In the genomic region with DNA sequence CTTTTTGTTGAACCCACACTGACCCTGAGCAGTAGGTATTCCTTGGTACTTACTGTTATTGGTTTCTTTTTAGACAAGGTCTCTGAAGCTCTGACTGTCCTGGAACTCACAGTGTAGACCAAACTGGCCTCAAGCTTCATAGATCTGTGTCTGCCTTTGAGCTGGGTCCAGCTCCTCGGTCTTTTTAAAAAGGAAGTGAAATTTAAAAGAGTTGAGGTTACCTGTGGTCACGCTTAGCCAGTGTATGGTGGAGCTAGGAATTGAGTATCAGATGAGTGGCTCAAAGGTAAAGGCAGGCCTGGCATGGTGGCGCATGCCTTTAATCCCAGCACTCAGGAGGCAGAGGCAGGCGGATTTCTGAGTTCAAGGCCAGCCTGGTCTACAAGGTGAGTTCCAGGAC, we compare ENCODE assay signal across 8 mouse cellular contexts. TPM values are rescaled to one million over a fixed set of nuclear protein-coding genes. Genes with fewer than 3 reads are reported as not detected.
DNase-seq lines count a peak whose midpoint lies in the region; ATAC-seq and TF ChIP-seq lines count a peak whose summit lies in the region.

No protein-coding gene starts in this region.

- peak overlapping the region; percentile 61 for H3K4me3 ChIP-seq in cerebellum, adult 2 months (replicated peaks; ENCODE audit: insufficient read depth, low read depth, low read length)
- H3K4me3 ChIP-seq in spleen, adult 2 months (ENCODE audit: extremely low read depth, insufficient read depth, insufficient read length), result peak overlapping the region; percentile 65
- H3K4me3 ChIP-seq in liver, embryonic 14.5 days (ENCODE audit: insufficient read depth in 1 of 2, low read depth in 2 of 2, low read length in 2 of 2), result peak overlapping the region; percentile 53 to 58

- no peaks in the 10 kb centered on the region for H3K27me3 ChIP-seq in cerebellum, adult 2 months (ENCODE audit: control insufficient read depth, insufficient read depth, low read length)
- H3K27me3 ChIP-seq in spleen, adult 2 months (ENCODE audit: control insufficient read depth, insufficient read depth, low read length), result no peaks in the 10 kb centered on the region
- H3K27me3 ChIP-seq in liver, embryonic 14.5 days (ENCODE audit: control insufficient read depth, insufficient read depth, low read length), result no peaks in the 10 kb centered on the region

- peak overlapping the region; percentile 99 for H3K4me2 ChIP-seq in liver, embryonic 14.5 days (ENCODE audit: low read depth)

- peaks cover 17% of the 10 kb centered on the region for H3K36me3 ChIP-seq in spleen, adult 2 months (ENCODE audit: control insufficient read depth, insufficient read depth, low read length)
- H3K36me3 ChIP-seq in liver, embryonic 14.5 days (replicated peaks; ENCODE audit: control insufficient read depth, insufficient read depth, low read depth), result no peaks in the 10 kb centered on the region

- no peak for TF ChIP-seq POLR2A in cerebellum, adult 2 months (IDR thresholded peaks at IDR 0.05; ENCODE audit: borderline replicate concordance, insufficient read depth, low read length)
- TF ChIP-seq POLR2A in spleen, adult 2 months (IDR thresholded peaks at IDR 0.05; ENCODE audit: low read depth, low read length), result peak; percentile 75

- TF ChIP-seq CTCF in cerebellum, adult 2 months (IDR thresholded peaks at IDR 0.05; ENCODE audit: borderline replicate concordance, insufficient read depth, low read depth, low read length), result no peak
- no peak for TF ChIP-seq CTCF in spleen, adult 2 months (IDR thresholded peaks at IDR 0.05; ENCODE audit: extremely low read depth, insufficient read depth, insufficient read length, insufficient replicate concordance)
- no peak for TF ChIP-seq CTCF in liver, embryonic 14.5 days (IDR thresholded peaks at IDR 0.05; ENCODE audit: low read depth)

- 84% methylated on average over 4 of the region's 4 CpGs for WGBS in cerebellum, adult 2 months
- whole genome bisulfite sequencing in spleen, adult 2 months, result 46% methylated on average over 4 of the region's 4 CpGs
- WGBS in liver, embryonic 14.5 days (ENCODE audit: insufficient replicate concordance), result 57% methylated on average over 4 of the region's 4 CpGs

- no peak for TF ChIP-seq EP300 in liver, embryonic 14.5 days (IDR thresholded peaks at IDR 0.05; ENCODE audit: low read depth)

- no peak overlapping the region for H3K27ac ChIP-seq in cerebellum, adult 2 months (ENCODE audit: insufficient read depth, low read length)
- peak overlapping the region; percentile 94 for H3K27ac ChIP-seq in spleen, adult 2 months (ENCODE audit: insufficient read depth, low read length)
- H3K27ac ChIP-seq in liver, embryonic 14.5 days, result no peak overlapping the region

- H3K9me3 ChIP-seq in liver, embryonic 14.5 days (ENCODE audit: control insufficient read depth, low read length), result no peaks in the 10 kb centered on the region

- peak overlapping the region; percentile 65; the same call in 1 of the 2 replicates for H3K9ac ChIP-seq in liver, embryonic 14.5 days (replicated peaks)

- ATAC-seq in liver, embryonic 14.5 days (ENCODE audit: insufficient read depth), result no peak
- ATAC-seq in activated CD4-positive, CD25-positive, alpha-beta regulatory T cell, adult 4 months, result no peak

- no peak for DNase-seq in cerebellum, adult 2 months
- DNase-seq in cerebellum, adult 8-10 months, result no peak
- peak in 1 of 2 experiments; percentile 42 for DNase-seq in spleen, adult 2 months (ENCODE audit: low read depth in 1 of 2, low spot score in 2 of 2)
- DNase-seq in spleen, postnatal 10 days (ENCODE audit: low spot score in 2 of 2), result no peak
- no peak for DNase-seq in liver, embryonic 14.5 days (ENCODE audit: low read depth in 3 of 3, low spot score in 3 of 3)
- no peak for DNase-seq in gastrocnemius, postnatal 25 days
- DNase-seq in urinary bladder, postnatal 10 days (ENCODE audit: low spot score), result no peak

- H3K4me1 ChIP-seq in cerebellum, adult 2 months (ENCODE audit: control insufficient read depth, insufficient read depth, low read length), result peaks cover 7% of the 10 kb centered on the region; the same call in 1 of the 2 replicates
- peaks cover 3% of the 10 kb centered on the region; the same call in 1 of the 2 replicates for H3K4me1 ChIP-seq in spleen, adult 2 months (ENCODE audit: control insufficient read depth, insufficient read depth, insufficient read length)
- H3K4me1 ChIP-seq in liver, embryonic 14.5 days (replicated peaks; ENCODE audit: control insufficient read depth in 2 of 2, insufficient read depth in 2 of 2, low read length in 1 of 2), result peaks cover 5 to 8% of the 10 kb centered on the region in 2 experiments; a peak in 2 of 4 replicates

RNA-seq across cellular contexts. Expression of gene Scd1, which starts 0.9 kb away (rescaled TPM):
- 151 and 160 TPM in 2 replicates for polyA plus RNA-seq in cerebellum, adult 2 months (2012; rRNA removed)
- 251 and 307 TPM in 2 replicates for polyA plus RNA-seq in spleen, adult 2 months (2012; rRNA removed)
- polyA plus RNA-seq in liver, embryonic 14.5 days (2012; rRNA removed), result 22.5 and 25.1 TPM in 2 replicates
- 11.1 and 11.9 TPM in 2 replicates for polyA plus RNA-seq in liver, embryonic 14.5 days (2014; fragmentation: Nextera tagmentation; extraction: Ambion mirVana)
- 100 to 1,000 TPM in 1 of 2 experiments, 10 to 100 TPM in 1; 16.2 to 171 TPM for total RNA-seq in gastrocnemius, postnatal 25 days (2021)
- 1 to 10 TPM in 1 of 2 experiments, not detected in 1; 3.2 TPM for polyA plus RNA-seq in activated CD4-positive, CD25-positive, alpha-beta regulatory T cell, adult 4 months (2017; shearing (Covaris generic))
